Mouse (Mus musculus) bone marrow macrophage, adult 2 months (primary cell): ENCODE measurements around the gene Abl2.

Source experiments
- CTCF ChIP-seq: IDR thresholded peaks from 2 replicates; pipeline ENCODE4 v1.5.1; 2012; ENCODE audit warnings: low read depth, mild to moderate bottlenecking, low read length, moderate library complexity
- POLR2A ChIP-seq: IDR thresholded peaks from 2 replicates; pipeline ENCODE4 v1.6.1; 2012; ENCODE audit warnings: mild to moderate bottlenecking, low read depth, low read length, borderline replicate concordance

DNA sequence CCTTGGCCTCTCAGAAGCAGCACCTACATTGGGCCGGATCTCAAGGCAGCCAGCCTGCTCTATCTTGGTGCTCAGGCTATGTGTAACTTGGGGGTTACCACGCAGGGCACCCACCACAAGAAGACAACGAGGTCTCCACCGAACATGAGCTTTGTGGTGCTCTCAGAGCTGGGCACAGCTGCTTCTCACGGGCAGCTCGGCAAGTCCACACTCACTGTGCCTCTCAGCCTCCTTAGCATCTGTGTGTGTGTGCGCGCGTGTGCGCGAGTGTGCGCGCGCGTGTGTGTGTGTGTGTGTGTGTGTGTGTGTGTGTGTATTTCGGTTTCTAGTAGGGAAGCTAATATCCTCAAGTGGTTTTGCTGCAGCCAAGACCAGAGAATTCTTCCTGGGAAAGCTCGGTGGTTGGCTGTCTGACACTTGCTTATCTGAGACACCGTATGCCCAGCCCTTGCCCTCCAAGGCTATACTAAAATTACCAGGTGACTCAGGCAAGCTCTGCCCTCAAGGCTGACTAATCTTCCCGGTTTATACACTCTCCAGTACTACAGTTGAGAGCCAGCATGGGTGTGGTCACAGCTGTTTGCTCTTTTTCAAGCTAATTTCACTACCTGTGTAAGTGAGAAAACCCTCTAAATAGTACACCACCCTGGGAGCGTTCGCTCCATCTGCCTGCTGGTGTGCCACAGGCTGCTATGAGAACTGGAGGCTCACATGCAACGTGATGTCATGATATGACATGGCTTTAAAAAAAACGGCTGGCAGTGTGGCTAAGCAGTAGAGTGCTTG is 108.7 kb downstream of the Abl2 start:
- no peak for TF ChIP-seq CTCF
- TF ChIP-seq POLR2A, result no peak
